Mouse (Mus musculus) inflammation-experienced regulatory T-cells, adult 6 months (primary cell): Measurements from ENCODE around the gene Pacsin2. TPM values are rescaled to one million over a fixed set of nuclear protein-coding genes. Genes with fewer than 3 reads are reported as not detected.
"Not testable (repeated sequence)": the region's sequence is repeated elsewhere in the genome, so short reads cannot be mapped to it uniquely, and the experiment has no call there.

Experiments
- ATAC-seq: one replicate; pipeline ENCODE4 v1.8.0; 2017
- polyA plus RNA-seq, 3 experiments: library from polyadenylated mRNA; unstranded; fragments of 100-300 nt; shearing (Covaris generic); gene quantifications; one replicate each; pipeline ENCODE4 v1.2.1; 2017

Gene Pacsin2
- polyA plus RNA-seq, 3 experiments from 2014 or later = 17.1 to 34.5 (median 22.0) TPM

GRCm38 (mm10) chr15:83478096-83478495 lies 13.7 kb upstream of the Pacsin2 start:
- no peak for ATAC-seq

- no peak for ATAC-seq
These were observed 12.3 kb upstream of the Pacsin2 start for GRCm38 (mm10) chr15:83476593-83477273.

GRCm38 (mm10) chr15:83474466-83474836 lies 10.0 kb upstream of the Pacsin2 start:
- ATAC-seq = peak; percentile 33

GRCm38 (mm10) chr15:83473832-83474465 lies 9.5 kb upstream of the Pacsin2 start:
- peak; percentile 98 for ATAC-seq

GRCm38 (mm10) chr15:83473251-83473650 lies 8.8 kb upstream of the Pacsin2 start:
- ATAC-seq = no peak

- ATAC-seq = no peak
These were observed 7.1 kb upstream of the Pacsin2 start for GRCm38 (mm10) chr15:83471476-83471875.

GRCm38 (mm10) chr15:83470443-83470842 lies 6.0 kb upstream of the Pacsin2 start:
- no peak for ATAC-seq

- no peak for ATAC-seq
These were observed 4.9 kb upstream of the Pacsin2 start for GRCm38 (mm10) chr15:83469279-83469821.

GRCm38 (mm10) chr15:83467232-83467966 lies 3.0 kb upstream of the Pacsin2 start:
- no peak for ATAC-seq

GRCm38 (mm10) chr15:83466331-83466730 lies 1.9 kb upstream of the Pacsin2 start:
- no peak for ATAC-seq

- peak; percentile 14 for ATAC-seq
These were observed 672 bp upstream of the Pacsin2 start for GRCm38 (mm10) chr15:83464905-83465650.

- no peak for ATAC-seq
These were observed 880 bp downstream of the Pacsin2 start for GRCm38 (mm10) chr15:83463369-83464082.

GRCm38 (mm10) chr15:83462349-83462748 lies 2.1 kb downstream of the Pacsin2 start:
- ATAC-seq = not testable (repeated sequence)

GRCm38 (mm10) chr15:83460891-83461290 lies 3.5 kb downstream of the Pacsin2 start:
- no peak for ATAC-seq

GRCm38 (mm10) chr15:83457541-83457940 lies 6.9 kb downstream of the Pacsin2 start:
- no peak for ATAC-seq

GRCm38 (mm10) chr15:83455637-83456036 lies 8.8 kb downstream of the Pacsin2 start:
- peak; percentile 87 for ATAC-seq

- no peak for ATAC-seq
These were observed 9.4 kb downstream of the Pacsin2 start for GRCm38 (mm10) chr15:83455034-83455433.

- no peak for ATAC-seq
These were observed 10.0 kb downstream of the Pacsin2 start for GRCm38 (mm10) chr15:83454419-83454818.

- ATAC-seq = no peak
These were observed 10.5 kb downstream of the Pacsin2 start for GRCm38 (mm10) chr15:83453879-83454278.

GRCm38 (mm10) chr15:83452219-83452760 lies 12.1 kb downstream of the Pacsin2 start:
- no peak for ATAC-seq

- no peak for ATAC-seq
These were observed 12.7 kb downstream of the Pacsin2 start for GRCm38 (mm10) chr15:83451621-83452210.
